Mouse (Mus musculus): ENCODE data around the gene Birc2.

GRCm38 (mm10) chr9:7772361-7772760 is 64.5 kb downstream of the Birc2 start:
- no peak for TF ChIP-seq CTCF (IDR thresholded peaks at IDR 0.05)
- no peak for TF ChIP-seq EP300 (IDR thresholded peaks at IDR 0.05; ENCODE audit: insufficient read depth, low read depth, low read length)
- no peak for TF ChIP-seq POLR2A (IDR thresholded peaks at IDR 0.05; ENCODE audit: insufficient read depth, low read depth, low read length)

Measured in heart, adult 2 months (tissue).